Mouse (Mus musculus): ENCODE data around the gene Slco2a1. TPM values are rescaled to one million over a fixed set of nuclear protein-coding genes. Genes with fewer than 3 reads are reported as not detected.

Gene Slco2a1
- total RNA-seq, 2 experiments from 2014 or later = 0.09 TPM; not detected in 1

- no peak for ATAC-seq (replicated peaks; ENCODE audit: low FRiP score, poor library complexity, severe bottlenecking)
These were observed 42.7 kb downstream of the Slco2a1 start for GRCm38 (mm10) chr9:103031211-103031610.

- no peak for ATAC-seq (replicated peaks; ENCODE audit: low FRiP score, poor library complexity, severe bottlenecking)
These were observed 43.7 kb downstream of the Slco2a1 start for GRCm38 (mm10) chr9:103032193-103032592.

- ATAC-seq (replicated peaks; ENCODE audit: low FRiP score, poor library complexity, severe bottlenecking) = no peak
These were observed 44.9 kb downstream of the Slco2a1 start for GRCm38 (mm10) chr9:103033381-103033780.

GRCm38 (mm10) chr9:103036971-103037391, 48.5 kb downstream of the Slco2a1 start:
- ATAC-seq (replicated peaks; ENCODE audit: low FRiP score, poor library complexity, severe bottlenecking) = no peak

DNA sequence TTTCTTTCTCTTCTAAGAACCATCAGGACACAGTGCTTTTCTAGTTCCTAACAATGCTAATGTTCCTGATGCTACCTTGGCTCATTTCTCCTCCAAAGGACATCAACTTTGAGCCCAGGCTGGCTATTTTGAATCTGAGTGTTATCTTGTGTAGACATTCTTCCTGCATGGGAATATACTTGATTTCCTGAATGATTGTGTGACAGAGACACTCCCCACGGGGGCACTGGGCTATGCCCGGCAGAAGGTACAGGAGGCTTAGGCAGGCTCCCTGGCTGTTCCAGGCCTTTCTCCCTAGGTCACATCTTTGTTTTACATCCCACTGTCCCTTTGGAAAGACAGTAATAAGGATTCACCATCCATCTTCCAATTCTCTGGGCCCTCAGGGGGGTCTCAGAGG, 49.8 kb downstream of the Slco2a1 start:
- no peak for ATAC-seq (replicated peaks; ENCODE audit: low FRiP score, poor library complexity, severe bottlenecking)

DNA sequence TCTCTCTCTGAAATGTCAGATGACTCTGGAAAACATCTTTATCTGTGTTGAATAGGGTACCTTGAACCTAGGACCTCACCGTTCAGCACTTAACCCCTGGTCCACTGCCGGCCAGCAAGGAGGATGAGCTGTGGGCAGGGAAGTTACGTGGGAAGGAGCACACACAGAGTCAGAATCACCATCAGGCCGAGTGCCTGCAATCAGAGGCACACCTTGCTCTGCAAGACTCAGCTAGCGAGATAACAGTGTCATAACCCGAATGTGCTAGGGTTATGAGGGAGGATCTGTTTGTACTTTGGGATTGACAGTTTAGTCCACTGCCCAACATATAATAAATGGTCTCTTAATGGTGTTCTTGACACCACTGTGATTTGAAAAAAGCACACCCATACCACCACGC, 50.2 kb downstream of the Slco2a1 start:
- ATAC-seq (replicated peaks; ENCODE audit: low FRiP score, poor library complexity, severe bottlenecking) = no peak

DNA sequence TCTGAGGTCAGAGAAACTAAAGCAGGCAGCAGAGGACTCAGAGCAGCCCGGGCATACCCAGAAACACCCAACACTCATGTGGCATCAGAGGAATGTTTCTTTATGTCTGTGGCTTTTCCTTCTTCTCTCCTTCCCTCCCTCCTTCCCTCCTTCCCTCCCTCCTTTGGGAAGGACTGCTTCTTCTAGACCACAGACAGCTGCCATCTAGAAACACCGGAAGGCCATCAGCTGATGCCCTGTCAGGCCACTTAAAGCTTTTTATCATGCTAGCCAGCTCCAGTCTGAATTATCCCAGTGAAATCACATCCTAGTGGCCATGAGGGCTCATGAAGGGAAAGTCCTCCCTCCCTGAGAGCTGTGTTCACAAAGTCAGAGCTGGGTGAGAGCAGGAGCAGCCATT, 52.1 kb downstream of the Slco2a1 start:
- ATAC-seq (replicated peaks; ENCODE audit: low FRiP score, poor library complexity, severe bottlenecking) = no peak

DNA sequence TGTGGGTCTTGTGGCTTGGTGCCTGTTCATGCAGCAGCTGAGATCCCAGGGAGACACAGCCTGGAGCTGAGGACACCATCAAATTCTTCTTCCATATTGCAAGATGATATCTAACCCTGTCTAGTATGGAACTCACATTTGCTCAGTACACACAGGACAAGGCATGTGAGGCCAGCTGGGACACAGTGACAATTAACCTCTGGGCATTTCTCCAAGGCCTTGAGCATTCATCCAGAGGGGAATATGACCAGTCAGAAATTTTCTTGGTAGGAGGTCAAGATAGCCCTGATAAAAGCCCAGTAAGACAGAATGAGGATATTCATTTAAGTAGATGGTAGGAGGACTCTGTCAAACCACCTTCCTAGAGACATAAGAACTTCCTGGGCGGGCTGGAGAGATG, 56.9 kb downstream of the Slco2a1 start:
- no peak for ATAC-seq (replicated peaks; ENCODE audit: low FRiP score, poor library complexity, severe bottlenecking)

DNA sequence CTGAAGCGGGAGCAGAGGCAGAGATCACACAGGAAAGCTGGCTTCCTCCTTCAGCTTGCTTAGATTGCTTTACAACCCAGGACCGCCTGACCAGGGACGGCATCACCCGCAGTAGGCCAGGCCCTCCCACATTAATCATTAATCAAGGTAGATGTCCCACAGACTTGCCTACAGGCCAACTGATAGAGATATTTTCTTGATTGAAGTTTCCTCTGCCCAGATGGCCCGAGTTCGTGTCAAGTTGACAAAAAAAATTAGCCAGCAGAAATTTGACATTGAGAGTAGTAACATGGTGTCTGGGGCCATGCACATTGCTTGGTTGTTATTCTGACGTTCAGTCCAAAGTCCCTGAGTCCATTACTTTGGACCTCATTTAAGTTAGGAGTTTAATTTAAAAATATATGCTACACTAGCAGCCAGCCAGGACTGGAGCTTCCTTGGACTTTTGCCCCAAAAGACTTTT, 60.6 kb downstream of the Slco2a1 start:
- no peak for ATAC-seq (replicated peaks; ENCODE audit: low FRiP score, poor library complexity, severe bottlenecking)

DNA sequence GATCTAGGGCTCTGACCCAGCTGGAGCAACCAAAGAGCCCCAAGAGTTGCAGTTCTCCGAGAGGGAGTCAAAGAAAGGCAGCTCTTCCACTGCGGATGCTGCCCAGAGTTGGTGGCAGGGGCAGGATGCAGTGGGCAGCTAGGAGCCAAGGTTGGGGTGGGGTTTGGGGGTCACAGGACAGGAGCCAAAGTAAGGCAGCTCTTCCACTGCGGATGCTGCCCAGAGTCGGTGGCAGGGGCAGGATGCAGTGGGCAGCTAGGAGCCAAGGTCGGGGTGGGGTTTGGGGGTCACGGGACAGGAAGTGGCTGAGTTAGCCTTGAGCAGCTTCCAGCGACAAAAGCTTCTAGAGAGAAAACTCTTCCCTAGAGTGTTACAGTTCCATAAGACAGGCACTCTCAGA, 65.3 kb downstream of the Slco2a1 start:
- no peak for ATAC-seq (replicated peaks; ENCODE audit: low FRiP score, poor library complexity, severe bottlenecking)

GRCm38 (mm10) chr9:103055061-103055460, 66.5 kb downstream of the Slco2a1 start:
- ATAC-seq (replicated peaks; ENCODE audit: low FRiP score, poor library complexity, severe bottlenecking) = no peak

- no peak for ATAC-seq (replicated peaks; ENCODE audit: low FRiP score, poor library complexity, severe bottlenecking)
These were observed 67.7 kb downstream of the Slco2a1 start for GRCm38 (mm10) chr9:103056164-103056563.

DNA sequence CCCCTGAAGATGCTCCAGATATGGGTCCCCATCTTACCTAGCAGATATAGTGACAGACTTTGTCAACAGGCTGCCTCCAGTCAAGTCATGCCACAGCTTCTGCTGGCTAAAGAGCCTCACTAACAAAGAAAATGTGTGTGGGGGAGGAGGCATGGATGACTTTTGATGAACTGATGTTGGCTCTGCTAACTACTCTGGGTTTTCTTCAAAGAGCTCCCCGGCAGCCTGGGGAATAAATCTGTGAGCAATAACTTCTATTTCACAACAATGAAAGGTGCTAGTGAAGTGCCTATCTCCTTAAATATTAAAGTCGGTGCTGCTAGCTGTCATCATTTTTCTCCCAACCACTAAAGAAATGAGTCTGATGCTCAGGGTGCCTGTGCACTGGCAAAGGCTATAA, 72.0 kb downstream of the Slco2a1 start:
- no peak for ATAC-seq (replicated peaks; ENCODE audit: low FRiP score, poor library complexity, severe bottlenecking)

DNA sequence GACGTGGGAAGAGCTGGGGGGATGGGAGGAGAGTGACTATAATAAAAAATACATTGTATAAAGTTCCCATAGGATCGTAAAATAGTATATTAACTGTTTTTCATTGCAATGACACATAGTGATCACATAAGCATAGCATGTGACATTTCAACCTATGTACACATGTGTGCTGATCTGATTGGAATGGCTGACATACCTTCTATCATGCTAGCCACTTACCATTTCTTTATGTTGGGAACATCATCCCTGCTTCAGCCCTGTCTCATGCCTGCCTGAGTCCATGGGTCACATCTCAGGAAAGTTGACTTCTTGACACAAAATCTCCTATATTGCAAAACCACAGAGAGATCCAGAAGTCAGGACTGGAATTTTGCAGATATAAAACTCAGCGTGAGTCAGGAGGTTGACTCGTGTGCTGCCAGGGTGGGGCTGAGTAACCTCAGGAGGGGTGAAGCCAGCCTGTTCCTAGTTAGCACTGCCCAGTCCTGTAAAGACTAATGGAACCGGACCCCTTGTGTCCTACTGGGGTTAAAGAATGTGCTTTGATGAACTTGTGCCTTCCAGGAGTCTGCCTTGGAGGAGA, 73.0 kb downstream of the Slco2a1 start:
- no peak for ATAC-seq (replicated peaks; ENCODE audit: low FRiP score, poor library complexity, severe bottlenecking)

- ATAC-seq (replicated peaks; ENCODE audit: low FRiP score, poor library complexity, severe bottlenecking) = no peak
These were observed 75.1 kb downstream of the Slco2a1 start for GRCm38 (mm10) chr9:103063591-103063990.

DNA sequence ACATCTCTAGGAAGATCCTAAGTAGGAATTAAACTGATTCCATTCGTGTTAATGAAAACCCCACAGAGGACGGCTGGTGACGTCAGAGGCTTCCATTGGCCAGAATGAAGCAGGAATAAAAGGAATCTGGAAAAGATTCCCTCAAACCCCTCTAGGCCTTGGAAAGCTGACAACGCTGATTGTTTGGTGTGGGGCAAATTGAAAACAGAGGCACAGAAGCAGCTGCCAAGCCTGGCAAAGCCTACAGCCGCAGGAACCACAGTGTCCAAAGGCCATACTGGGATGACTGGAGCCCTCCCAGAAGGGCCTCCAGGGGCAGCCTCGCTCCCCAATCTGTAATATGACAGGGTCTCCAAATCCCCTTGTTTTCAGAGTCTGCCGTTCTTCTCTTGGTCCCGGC, 78.3 kb downstream of the Slco2a1 start:
- no peak for ATAC-seq (replicated peaks; ENCODE audit: low FRiP score, poor library complexity, severe bottlenecking)

DNA sequence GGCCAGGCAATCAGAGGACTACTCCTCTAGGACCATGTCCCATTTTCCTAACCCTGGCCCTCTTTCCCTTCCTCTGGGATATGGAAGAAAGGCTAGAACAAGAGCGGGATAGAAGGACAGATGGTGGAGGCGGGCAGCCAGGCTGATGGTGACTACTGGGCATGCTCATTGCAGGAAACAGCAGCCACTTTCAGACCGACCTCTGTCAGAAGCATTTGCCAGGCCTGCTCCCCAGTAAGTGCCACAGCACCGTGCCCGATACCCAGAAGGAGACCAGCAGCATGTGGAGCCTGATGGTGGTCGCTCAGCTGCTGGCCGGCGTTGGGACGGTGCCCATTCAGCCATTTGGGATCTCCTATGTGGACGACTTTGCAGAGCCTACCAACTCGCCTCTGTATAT, 79.1 kb downstream of the Slco2a1 start:
- no peak for ATAC-seq (replicated peaks; ENCODE audit: low FRiP score, poor library complexity, severe bottlenecking)

- no peak for ATAC-seq (replicated peaks; ENCODE audit: low FRiP score, poor library complexity, severe bottlenecking)
These were observed 80.3 kb downstream of the Slco2a1 start for GRCm38 (mm10) chr9:103068769-103069168.

DNA sequence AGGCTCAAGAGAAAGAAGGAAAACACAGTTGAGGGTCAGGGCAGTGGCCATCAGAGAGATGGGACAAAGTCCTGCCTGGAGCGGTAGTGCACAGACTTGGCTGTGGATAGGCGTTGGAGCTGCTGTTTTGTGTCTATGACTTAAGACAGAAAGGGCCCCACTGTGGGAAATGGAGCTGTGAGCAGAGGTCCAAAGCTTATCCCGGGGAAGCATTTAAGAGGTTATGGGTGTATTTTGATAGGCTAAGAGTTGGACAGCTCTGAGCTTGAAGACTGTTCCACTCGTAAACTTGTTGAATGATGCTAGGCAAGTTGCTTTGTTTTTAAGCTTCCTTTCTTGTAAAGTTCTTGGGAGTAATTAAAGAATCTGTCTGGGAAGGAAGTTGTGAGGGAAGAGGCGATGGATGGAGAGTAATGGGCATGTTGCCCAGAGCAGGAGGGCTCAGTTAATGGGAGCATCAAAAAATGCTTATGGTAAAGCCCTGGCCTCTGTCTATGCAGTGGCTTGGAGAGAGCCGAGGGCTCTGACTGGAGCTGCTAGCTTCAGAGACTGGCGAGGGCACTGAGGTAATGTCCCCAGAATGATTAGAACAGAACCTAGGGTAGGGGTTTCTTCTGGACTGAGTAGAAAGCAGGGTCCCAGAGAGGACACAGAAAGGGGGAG, 83.2 kb downstream of the Slco2a1 start:
- no peak for ATAC-seq (replicated peaks; ENCODE audit: low FRiP score, poor library complexity, severe bottlenecking)

- ATAC-seq (replicated peaks; ENCODE audit: low FRiP score, poor library complexity, severe bottlenecking) = no peak
These were observed 83.7 kb downstream of the Slco2a1 start for GRCm38 (mm10) chr9:103072204-103072599.

GRCm38 (mm10) chr9:103072926-103073515, 84.5 kb downstream of the Slco2a1 start:
- no peak for ATAC-seq (replicated peaks; ENCODE audit: low FRiP score, poor library complexity, severe bottlenecking)

All from erythroblast, adult 5-6 weeks (primary cell).